Mouse (Mus musculus) neural tube, embryonic 13.5 days (tissue): Measurements from ENCODE around the gene Myrfl. TPM values are rescaled to one million over a fixed set of nuclear protein-coding genes. Genes with fewer than 3 reads are reported as not detected.

ENCODE experiments used
- ATAC-seq: fragments of 200-750 bp; cut with Nextera tagmentation; 2 replicates; pipeline ENCODE4 v1.8.0; 2017; ENCODE audit warnings: low read depth, mild to moderate bottlenecking, moderate TSS enrichment, moderate library complexity
- H3K27ac ChIP-seq: fragments of 300-500 bp; sonication (generic); replicated peaks from 2 replicates; pipeline ENCODE4 v1.5.1; 2015; ENCODE audit warnings: moderate library complexity, mild to moderate bottlenecking, inconsistent platforms
- H3K27me3 ChIP-seq: fragments of 300-500 bp; sonication (generic); 2 replicates; pipeline ENCODE4 v1.6.1; 2015; ENCODE audit warnings: mild to moderate bottlenecking, inconsistent platforms
- H3K36me3 ChIP-seq: fragments of 300-500 bp; sonication (generic); 2 replicates; pipeline ENCODE4 v1.6.1; 2015; ENCODE audit warnings: mild to moderate bottlenecking, inconsistent platforms
- H3K4me1 ChIP-seq: fragments of 300-500 bp; sonication (generic); replicated peaks from 2 replicates; pipeline ENCODE4 v1.6.1; 2015; ENCODE audit warnings: inconsistent platforms
- H3K4me2 ChIP-seq: fragments of 300-500 bp; sonication (generic); 2 replicates; pipeline ENCODE4 v1.6.1; 2015; ENCODE audit warnings: inconsistent platforms, mild to moderate bottlenecking, moderate library complexity
- H3K4me3 ChIP-seq: fragments of 300-500 bp; sonication (generic); 2 replicates; pipeline ENCODE4 v1.5.1; 2015; ENCODE audit warnings: mild to moderate bottlenecking, inconsistent platforms
- H3K9ac ChIP-seq: fragments of 300-500 bp; sonication (generic); 2 replicates; pipeline ENCODE4 v1.6.1; 2015; ENCODE audit warnings: moderate library complexity, mild to moderate bottlenecking, inconsistent platforms
- H3K9me3 ChIP-seq: fragments of 300-500 bp; sonication (generic); 2 replicates; pipeline ENCODE4 v1.6.1; 2016; ENCODE audit warnings: inconsistent platforms
- WGBS: fragments of 180-500 bp; shearing (Covaris S2); methylation state at CpG from one replicate; pipeline ENCODE4 v1.1.7; 2015; 5-methylcytosine and 5-hydroxymethylcytosine counted together
- polyA plus RNA-seq: library from polyadenylated mRNA; unstranded; fragments of >200 nt; fragmentation: Nextera tagmentation; extraction: Ambion mirVana; gene quantifications from 2 replicates; pipeline ENCODE4 v1.2.1, GENCODE M21; 2015

The Myrfl gene
- polyA plus RNA-seq, 1 experiment from 2014 or later, result 0.27 TPM

GRCm38 (mm10) chr10:116870819-116871218, 25.9 kb downstream of the Myrfl start:
- Histone ChIP-seq H3K27me3 (no peaks in the 10 kb centered on the region), H3K4me3 (no peak overlapping the region), H3K9me3 (no peaks in the 10 kb centered on the region), H3K9ac (no peak overlapping the region), H3K27ac (no peak overlapping the region), H3K4me2 (no peak overlapping the region), H3K36me3 (no peaks in the 10 kb centered on the region), H3K4me1 (peaks cover 10% of the 10 kb centered on the region)
- 91% methylated on average over 6 of the region's 6 CpGs for WGBS
- no peak for ATAC-seq

GRCm38 (mm10) chr10:116853159-116853845, 43.4 kb downstream of the Myrfl start:
- Histone ChIP-seq H3K9ac (no peak overlapping the region), H3K27ac (no peak overlapping the region), H3K4me2 (no peak overlapping the region), H3K9me3 (no peaks in the 10 kb centered on the region), H3K4me3 (no peak overlapping the region), H3K36me3 (no peaks in the 10 kb centered on the region), H3K4me1 (peaks cover 5% of the 10 kb centered on the region), H3K27me3 (no peaks in the 10 kb centered on the region)
- ATAC-seq, result no peak; the same call in 1 of the 2 replicates
- 71% methylated on average over 11 of the region's 11 CpGs for WGBS

- 0 out of 2 replicates have a peak overlapping the region, but pooled peaks have one; percentile 9 for H3K4me3 ChIP-seq
- H3K9ac ChIP-seq, result peak overlapping the region; percentile 48; the same call in 1 of the 2 replicates
- H3K4me2 ChIP-seq, result peak overlapping the region; percentile 49
These were observed 47.8 kb downstream of the Myrfl start for GRCm38 (mm10) chr10:116848749-116849473.

GRCm38 (mm10) chr10:116841551-116841950, 55.2 kb downstream of the Myrfl start:
- H3K4me3 ChIP-seq, result no peak overlapping the region
- H3K36me3 ChIP-seq, result no peaks in the 10 kb centered on the region
- 73% methylated on average over 3 of the region's 3 CpGs for WGBS
- H3K9ac ChIP-seq, result no peak overlapping the region
- H3K9me3 ChIP-seq, result no peaks in the 10 kb centered on the region
- ATAC-seq, result no peak
- no peak overlapping the region for H3K27ac ChIP-seq
- no peak overlapping the region for H3K4me2 ChIP-seq
- H3K4me1 ChIP-seq, result no peaks in the 10 kb centered on the region
- no peaks in the 10 kb centered on the region for H3K27me3 ChIP-seq

More at GRCm38 (mm10) chr10:116848749-116849473, 47.8 kb downstream of the Myrfl start:
- peak; percentile 74; the same call in 1 of the 2 replicates for ATAC-seq
- peaks cover 5% of the 10 kb centered on the region for H3K4me1 ChIP-seq
- 23% methylated on average over 22 of the region's 22 CpGs for WGBS
- H3K9me3 ChIP-seq, result no peaks in the 10 kb centered on the region
- no peaks in the 10 kb centered on the region for H3K27me3 ChIP-seq
- H3K27ac ChIP-seq, result no peak overlapping the region
- no peaks in the 10 kb centered on the region for H3K36me3 ChIP-seq

GRCm38 (mm10) chr10:116830676-116831075, 66.0 kb downstream of the Myrfl start:
- ATAC-seq, result no peak
- H3K36me3 ChIP-seq, result no peaks in the 10 kb centered on the region
- 96% methylated on average over 6 of the region's 6 CpGs for WGBS
- no peaks in the 10 kb centered on the region for H3K9me3 ChIP-seq
- no peak overlapping the region for H3K4me3 ChIP-seq
- no peaks in the 10 kb centered on the region for H3K27me3 ChIP-seq
- no peak overlapping the region for H3K4me2 ChIP-seq
- H3K9ac ChIP-seq, result no peak overlapping the region
- no peak overlapping the region for H3K27ac ChIP-seq
- H3K4me1 ChIP-seq, result peaks cover 11% of the 10 kb centered on the region

GRCm38 (mm10) chr10:116828099-116828498, 68.6 kb downstream of the Myrfl start:
- H3K27ac ChIP-seq, result peak overlapping the region; percentile 74
- no peaks in the 10 kb centered on the region for H3K27me3 ChIP-seq
- WGBS, result 40% methylated on average over 4 of the region's 4 CpGs
- peaks cover 11% of the 10 kb centered on the region for H3K4me1 ChIP-seq
- peak; percentile 87 for ATAC-seq
- H3K4me3 ChIP-seq, result no peak overlapping the region
- no peaks in the 10 kb centered on the region for H3K36me3 ChIP-seq
- H3K9ac ChIP-seq, result no peak overlapping the region
- no peaks in the 10 kb centered on the region for H3K9me3 ChIP-seq
- H3K4me2 ChIP-seq, result no peak overlapping the region

- peak overlapping the region; percentile 74; the same call in 1 of the 2 replicates for H3K27ac ChIP-seq
- H3K4me3 ChIP-seq, result no peak overlapping the region
- WGBS, result 91% methylated on average over 11 of the region's 11 CpGs
- no peak for ATAC-seq
- H3K4me1 ChIP-seq, result peaks cover 11% of the 10 kb centered on the region
- H3K27me3 ChIP-seq, result no peaks in the 10 kb centered on the region
- H3K9me3 ChIP-seq, result no peaks in the 10 kb centered on the region
- no peak overlapping the region for H3K4me2 ChIP-seq
- H3K36me3 ChIP-seq, result no peaks in the 10 kb centered on the region
- H3K9ac ChIP-seq, result no peak overlapping the region
These were observed 69.4 kb downstream of the Myrfl start for GRCm38 (mm10) chr10:116827306-116827705.

- Histone ChIP-seq H3K4me1 (peaks cover 12% of the 10 kb centered on the region), H3K4me2 (0 out of 2 replicates have a peak overlapping the region, but pooled peaks have one; percentile 11), H3K9ac (no peak overlapping the region), H3K4me3 (no peak overlapping the region), H3K36me3 (no peaks in the 10 kb centered on the region), H3K27ac (no peak overlapping the region), H3K9me3 (no peaks in the 10 kb centered on the region), H3K27me3 (no peaks in the 10 kb centered on the region)
- ATAC-seq, result no peak
- WGBS, result 30% methylated on average over 15 of the region's 15 CpGs
These were observed 81.2 kb downstream of the Myrfl start for GRCm38 (mm10) chr10:116815311-116816060.

- no peak for ATAC-seq
- 94% methylated on average over 9 of the region's 9 CpGs for WGBS
- H3K36me3 ChIP-seq, result no peaks in the 10 kb centered on the region
These were observed 83.6 kb downstream of the Myrfl start for GRCm38 (mm10) chr10:116813150-116813549.

GRCm38 (mm10) chr10:116810738-116811137, 86.0 kb downstream of the Myrfl start:
- H3K4me3 ChIP-seq, result no peak overlapping the region
- no peaks in the 10 kb centered on the region for H3K36me3 ChIP-seq
- H3K4me2 ChIP-seq, result no peak overlapping the region
- WGBS, result 93% methylated on average over 15 of the region's 15 CpGs
- no peak overlapping the region for H3K27ac ChIP-seq
- peak; percentile 32; the same call in 1 of the 2 replicates for ATAC-seq
- peaks cover 11% of the 10 kb centered on the region for H3K4me1 ChIP-seq
- no peaks in the 10 kb centered on the region for H3K9me3 ChIP-seq
- H3K9ac ChIP-seq, result no peak overlapping the region
- H3K27me3 ChIP-seq, result no peaks in the 10 kb centered on the region

More at GRCm38 (mm10) chr10:116813150-116813549, 83.6 kb downstream of the Myrfl start:
- H3K4me3 ChIP-seq, result no peak overlapping the region
- H3K4me1 ChIP-seq, result peaks cover 12% of the 10 kb centered on the region
- H3K27ac ChIP-seq, result no peak overlapping the region
- no peak overlapping the region for H3K9ac ChIP-seq
- no peaks in the 10 kb centered on the region for H3K9me3 ChIP-seq
- H3K27me3 ChIP-seq, result no peaks in the 10 kb centered on the region
- no peak overlapping the region for H3K4me2 ChIP-seq

GRCm38 (mm10) chr10:116809383-116809782, 87.3 kb downstream of the Myrfl start:
- no peaks in the 10 kb centered on the region for H3K36me3 ChIP-seq
- no peaks in the 10 kb centered on the region for H3K4me1 ChIP-seq
- H3K4me2 ChIP-seq, result no peak overlapping the region
- ATAC-seq, result no peak
- H3K27me3 ChIP-seq, result no peaks in the 10 kb centered on the region
- H3K9me3 ChIP-seq, result no peaks in the 10 kb centered on the region
- no peak overlapping the region for H3K4me3 ChIP-seq
- no peak overlapping the region for H3K9ac ChIP-seq
- 74% methylated on average over 9 of the region's 9 CpGs for WGBS
- no peak overlapping the region for H3K27ac ChIP-seq
